Mouse (Mus musculus) limb, embryonic 13.5 days (tissue): ENCODE data around the gene Tstd1. TPM values are rescaled to one million over a fixed set of nuclear protein-coding genes. Genes with fewer than 3 reads are reported as not detected.

ENCODE experiments used
- ATAC-seq: fragments of 200-750 bp; cut with Nextera tagmentation; 2 replicates; pipeline ENCODE4 v1.8.0; 2017; ENCODE audit warnings: low read depth, moderate number of reproducible peaks, moderate TSS enrichment; ENCODE audit not compliant: low FRiP score
- H3K27ac ChIP-seq: fragments of 300-500 bp; sonication (generic); 2 replicates; pipeline ENCODE4 v1.5.1; 2015; ENCODE audit warnings: inconsistent platforms, mild to moderate bottlenecking, moderate library complexity
- H3K27me3 ChIP-seq: fragments of 300-500 bp; sonication (generic); 2 replicates; pipeline ENCODE4 v1.6.1; 2015; ENCODE audit warnings: mild to moderate bottlenecking, inconsistent platforms
- H3K36me3 ChIP-seq: fragments of 300-500 bp; sonication (generic); 2 replicates; pipeline ENCODE4 v1.6.1; 2015; ENCODE audit warnings: inconsistent platforms, mild to moderate bottlenecking, moderate library complexity
- H3K4me1 ChIP-seq: fragments of 300-500 bp; sonication (generic); 2 replicates; pipeline ENCODE4 v1.6.1; 2015; ENCODE audit warnings: inconsistent platforms
- H3K4me2 ChIP-seq: fragments of 300-500 bp; sonication (generic); replicated peaks from 2 replicates; pipeline ENCODE4 v1.6.1; 2015; ENCODE audit warnings: inconsistent platforms, mild to moderate bottlenecking, moderate library complexity
- H3K4me3 ChIP-seq: fragments of 300-500 bp; sonication (generic); 2 replicates; pipeline ENCODE4 v1.5.1; 2015; ENCODE audit warnings: moderate library complexity, mild to moderate bottlenecking, inconsistent platforms
- H3K9ac ChIP-seq: fragments of 300-500 bp; sonication (generic); 2 replicates; pipeline ENCODE4 v1.6.1; 2015; ENCODE audit warnings: mild to moderate bottlenecking, inconsistent platforms
- H3K9me3 ChIP-seq: fragments of 300-500 bp; sonication (generic); 2 replicates; pipeline ENCODE4 v1.6.1; 2016; ENCODE audit warnings: inconsistent platforms
- WGBS: fragments of 180-500 bp; shearing (Covaris S2); methylation state at CpG from one replicate; pipeline ENCODE4 v1.1.7; 2015; 5-methylcytosine and 5-hydroxymethylcytosine counted together
- polyA plus RNA-seq: library from polyadenylated mRNA; unstranded; fragments of >200 nt; fragmentation: Nextera tagmentation; extraction: Ambion mirVana; gene quantifications from 2 replicates; pipeline ENCODE4 v1.2.1, GENCODE M21; 2015

Tstd1 gene
- polyA plus RNA-seq, 1 experiment from 2014 or later: 9.0 TPM

DNA sequence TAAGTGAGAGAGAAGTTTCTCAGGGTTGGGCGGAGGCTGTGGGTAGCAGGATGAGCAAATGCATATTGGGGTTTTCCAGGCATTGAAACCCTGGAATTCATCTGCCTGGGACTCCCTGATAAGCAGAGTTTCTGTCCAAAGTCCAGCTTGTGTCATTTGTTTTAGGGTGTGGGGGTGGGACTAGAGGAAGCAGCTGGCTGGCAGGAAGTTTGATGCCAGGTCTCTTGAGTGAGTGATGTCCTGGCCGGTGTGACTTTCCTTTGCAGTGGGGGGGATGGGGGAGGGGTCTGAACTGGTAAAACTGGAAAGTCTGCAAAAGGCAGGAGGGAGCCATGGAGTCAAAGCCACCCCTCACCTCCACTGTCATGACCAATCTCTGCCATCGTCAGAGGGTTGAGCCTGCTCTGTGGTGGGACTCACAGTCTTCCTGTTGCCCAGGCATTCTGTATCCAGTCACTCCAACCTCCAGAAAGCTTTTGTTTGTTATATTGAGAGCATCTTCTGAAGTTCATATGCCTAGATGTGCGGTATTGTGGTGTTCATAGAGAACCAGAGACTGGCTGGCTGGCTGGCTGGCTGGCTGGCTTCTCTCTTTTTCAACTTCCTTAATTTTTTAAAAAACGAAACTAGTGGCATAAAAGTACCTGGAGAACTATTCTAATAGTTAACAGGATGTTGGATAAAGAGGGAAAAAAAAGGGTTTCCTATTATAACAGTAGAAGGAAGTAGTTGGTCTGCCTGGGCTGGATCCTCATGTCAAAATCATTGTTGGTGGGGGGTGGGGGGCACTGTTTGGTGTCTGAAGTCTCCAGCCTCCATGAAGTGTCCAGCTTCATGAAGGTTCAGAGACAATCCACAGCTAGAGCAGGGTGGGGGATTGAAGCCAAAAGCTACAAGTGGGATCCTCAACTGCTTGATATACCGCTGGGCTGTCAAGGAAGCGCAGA lies 23.1 kb downstream of the Tstd1 start:
- Histone ChIP-seq H3K4me2 (peak overlapping the region; percentile 23), H3K4me3 (no peak overlapping the region), H3K36me3 (no peaks in the 10 kb centered on the region), H3K9me3 (peaks cover 6% of the 10 kb centered on the region), H3K27ac (0 out of 2 replicates have a peak overlapping the region, but pooled peaks have one; percentile 44), H3K27me3 (peaks cover 30% of the 10 kb centered on the region), H3K4me1 (peaks cover 23% of the 10 kb centered on the region), H3K9ac (no peak overlapping the region)
- ATAC-seq: no peak
- WGBS: 51% methylated on average over 7 of the region's 7 CpGs

DNA sequence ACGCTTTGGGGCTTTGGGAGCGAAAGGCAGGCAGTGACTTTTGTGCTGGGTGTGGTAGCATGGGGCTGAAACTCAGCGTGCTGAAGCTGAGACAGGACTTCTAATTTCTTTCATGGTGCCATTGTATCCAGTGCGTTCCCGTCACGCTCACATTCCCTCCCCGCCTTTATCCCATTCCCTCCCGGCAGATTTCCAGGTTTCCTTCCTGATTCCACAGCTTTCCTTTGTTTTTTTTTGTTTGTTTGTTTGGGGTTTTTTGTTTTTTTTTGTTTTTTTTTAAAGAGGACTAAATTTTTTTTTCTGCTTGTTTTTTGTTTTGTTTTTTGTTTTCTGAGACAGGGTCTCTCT lies 23.7 kb downstream of the Tstd1 start:
- H3K4me2 ChIP-seq: peak overlapping the region; percentile 23; the same call in 1 of the 2 replicates
- H3K27ac ChIP-seq: 0 out of 2 replicates have a peak overlapping the region, but pooled peaks have one; percentile 44
- WGBS: 79% methylated on average over 8 of the region's 8 CpGs

DNA sequence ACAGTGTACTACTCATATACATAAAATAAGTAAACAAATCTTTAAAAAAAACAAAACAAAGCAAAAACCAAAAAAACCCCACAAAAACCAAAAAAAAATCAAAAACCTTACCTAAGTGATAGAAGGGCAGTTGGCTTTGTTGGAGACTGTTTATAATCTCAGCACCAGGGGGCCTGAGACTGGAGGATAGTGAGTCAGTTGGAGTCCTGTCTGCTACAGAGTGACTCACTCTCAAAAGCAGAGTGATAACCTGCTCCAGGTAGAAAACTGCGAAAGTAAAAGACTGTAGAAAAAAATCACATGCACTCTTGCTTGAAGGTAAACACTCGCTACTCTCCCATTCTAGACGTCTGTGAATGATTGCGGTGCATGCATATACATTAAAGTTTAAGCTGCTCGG lies 26.4 kb downstream of the Tstd1 start:
- Histone ChIP-seq H3K9ac (no peak overlapping the region), H3K4me2 (no peak overlapping the region), H3K36me3 (no peaks in the 10 kb centered on the region), H3K9me3 (peaks cover 6% of the 10 kb centered on the region), H3K27ac (no peak overlapping the region), H3K4me3 (no peak overlapping the region), H3K4me1 (peaks cover 7% of the 10 kb centered on the region), H3K27me3 (no peaks in the 10 kb centered on the region; the same call in 1 of the 2 replicates)
- no peak for ATAC-seq
- 87% methylated on average over 5 of the region's 5 CpGs for WGBS

More for the DNA sequence above, 23.7 kb downstream of the Tstd1 start:
- H3K4me1 ChIP-seq: peaks cover 22% of the 10 kb centered on the region
- no peak overlapping the region for H3K9ac ChIP-seq
- H3K36me3 ChIP-seq: no peaks in the 10 kb centered on the region
- ATAC-seq: no peak
- H3K27me3 ChIP-seq: peaks cover 24% of the 10 kb centered on the region
- peaks cover 6% of the 10 kb centered on the region for H3K9me3 ChIP-seq
- no peak overlapping the region for H3K4me3 ChIP-seq

DNA sequence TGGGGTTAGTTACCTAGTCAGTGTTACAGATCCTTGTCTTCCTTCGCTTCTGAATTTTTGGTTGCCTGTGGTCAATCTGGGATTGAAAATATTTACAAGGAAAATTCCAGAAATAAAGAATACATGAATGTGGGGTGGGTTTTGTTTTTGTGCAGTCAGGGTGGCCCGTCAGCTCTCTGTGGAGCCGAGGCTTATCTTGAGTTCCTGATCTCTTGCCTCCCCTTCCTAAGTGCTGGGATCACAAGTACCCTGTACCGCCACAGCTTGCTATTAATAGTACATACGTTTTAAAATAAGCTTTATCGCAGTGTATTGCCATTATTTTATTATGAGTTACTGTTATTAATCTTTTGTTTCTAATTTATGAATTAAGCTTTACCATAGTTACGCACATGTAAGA lies 28.2 kb downstream of the Tstd1 start:
- H3K9ac ChIP-seq: no peak overlapping the region
- WGBS: 63% methylated on average over 7 of the region's 7 CpGs
- H3K36me3 ChIP-seq: no peaks in the 10 kb centered on the region
- H3K27ac ChIP-seq: no peak overlapping the region
- ATAC-seq: no peak
- H3K9me3 ChIP-seq: peaks cover 6% of the 10 kb centered on the region
- peaks cover 3% of the 10 kb centered on the region; the same call in 1 of the 2 replicates for H3K4me1 ChIP-seq
- no peak overlapping the region for H3K4me2 ChIP-seq
- no peaks in the 10 kb centered on the region for H3K27me3 ChIP-seq
- H3K4me3 ChIP-seq: no peak overlapping the region

DNA sequence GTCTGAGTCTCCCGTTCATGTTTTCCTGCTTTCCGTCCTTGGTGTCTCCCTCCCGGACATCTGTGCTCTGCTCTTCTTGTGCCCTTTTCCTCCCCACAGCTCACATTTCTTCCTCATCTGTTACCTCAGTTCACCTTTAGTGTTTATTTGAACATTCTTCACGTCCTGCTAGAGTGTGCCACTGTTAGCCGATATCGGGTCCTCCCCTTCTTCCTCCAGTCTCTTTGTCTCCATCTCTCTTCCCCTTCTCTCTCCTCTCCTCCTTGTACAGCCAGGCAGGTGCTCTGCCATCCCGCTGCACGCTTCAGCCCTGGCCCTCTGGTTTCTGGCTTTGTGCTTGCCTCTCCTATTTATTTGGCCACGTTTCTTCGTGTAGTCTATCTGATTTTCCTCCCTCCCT lies 29.0 kb downstream of the Tstd1 start:
- WGBS: 69% methylated on average over 10 of the region's 10 CpGs
- no peak overlapping the region for H3K27ac ChIP-seq
- H3K4me1 ChIP-seq: peaks cover 3% of the 10 kb centered on the region; the same call in 1 of the 2 replicates
- H3K9me3 ChIP-seq: peaks cover 6% of the 10 kb centered on the region
- H3K4me3 ChIP-seq: no peak overlapping the region
- H3K27me3 ChIP-seq: no peaks in the 10 kb centered on the region
- ATAC-seq: no peak
- no peak overlapping the region for H3K4me2 ChIP-seq
- no peak overlapping the region for H3K9ac ChIP-seq
- H3K36me3 ChIP-seq: no peaks in the 10 kb centered on the region

DNA sequence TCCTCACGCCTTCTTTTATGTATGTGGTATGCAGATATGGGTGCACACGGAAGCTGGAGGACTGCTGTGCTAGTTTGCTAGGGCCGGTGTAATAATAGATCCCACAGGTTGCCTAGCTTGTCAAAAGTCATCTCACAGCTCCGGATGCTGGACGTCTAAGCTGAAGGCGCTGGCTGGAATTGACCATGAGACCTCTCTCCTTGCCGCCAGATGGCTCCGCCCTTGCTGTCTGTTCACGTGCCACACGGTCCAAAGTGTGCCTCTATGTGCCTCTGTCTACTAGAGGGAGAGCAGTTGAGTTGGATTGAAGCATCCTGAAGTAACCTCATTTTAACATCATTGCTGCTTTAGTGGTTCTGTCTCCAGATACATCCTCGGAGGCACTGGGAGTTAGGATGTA lies 31.4 kb downstream of the Tstd1 start:
- no peak overlapping the region for H3K27ac ChIP-seq
- no peak overlapping the region for H3K4me3 ChIP-seq
- no peak for ATAC-seq
- no peaks in the 10 kb centered on the region for H3K9me3 ChIP-seq
- no peak overlapping the region for H3K4me2 ChIP-seq
- no peaks in the 10 kb centered on the region for H3K36me3 ChIP-seq
- no peaks in the 10 kb centered on the region for H3K27me3 ChIP-seq
- no peak overlapping the region for H3K9ac ChIP-seq
- whole genome bisulfite sequencing: 85% methylated on average over 11 of the region's 11 CpGs
- peaks cover 3% of the 10 kb centered on the region; the same call in 1 of the 2 replicates for H3K4me1 ChIP-seq

DNA sequence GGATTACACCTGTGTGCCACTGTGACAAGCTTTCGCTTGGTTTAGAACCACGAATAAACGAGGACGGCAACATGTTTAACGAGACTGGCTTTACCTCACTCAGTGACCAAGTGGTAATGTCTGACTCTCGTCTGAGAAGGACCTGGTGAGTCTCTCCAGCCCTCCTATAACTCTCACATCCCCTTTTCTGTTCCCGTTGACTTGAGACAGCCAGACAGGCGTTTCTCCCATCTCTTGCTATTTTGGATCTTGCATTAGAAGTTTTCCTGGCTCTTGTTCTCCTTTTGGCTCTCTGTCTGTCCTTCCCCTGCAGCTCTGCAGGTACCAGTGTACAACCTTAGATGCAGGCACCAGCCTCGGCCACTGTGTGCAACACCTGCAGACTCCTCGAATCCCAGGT lies 32.3 kb downstream of the Tstd1 start:
- Histone ChIP-seq H3K4me1 (peaks cover 3% of the 10 kb centered on the region; the same call in 1 of the 2 replicates), H3K9ac (no peak overlapping the region), H3K27me3 (no peaks in the 10 kb centered on the region), H3K36me3 (no peaks in the 10 kb centered on the region), H3K9me3 (no peaks in the 10 kb centered on the region), H3K4me2 (no peak overlapping the region), H3K4me3 (no peak overlapping the region), H3K27ac (no peak overlapping the region)
- 82% methylated on average over 10 of the region's 10 CpGs for WGBS
- no peak for ATAC-seq

DNA sequence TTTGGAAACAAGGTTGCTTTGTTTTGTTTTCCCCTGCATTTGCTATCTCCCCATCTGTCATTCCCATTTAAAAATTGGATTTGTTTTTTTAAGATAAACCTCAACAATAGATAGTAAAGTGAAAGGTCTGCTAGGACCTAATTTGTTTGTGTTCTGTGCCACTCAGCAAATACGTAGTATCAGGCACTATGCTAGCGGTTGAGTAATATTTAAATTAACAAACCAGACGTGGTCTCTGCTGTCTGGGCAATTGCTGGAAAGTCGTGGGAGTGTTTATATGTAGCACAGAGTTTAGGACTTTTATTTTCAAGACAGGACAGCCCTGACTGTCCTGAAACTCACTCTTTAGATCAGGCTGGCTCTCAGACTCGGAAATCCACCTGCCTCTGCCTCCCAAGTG lies 33.9 kb downstream of the Tstd1 start:
- Histone ChIP-seq H3K36me3 (no peaks in the 10 kb centered on the region), H3K27me3 (no peaks in the 10 kb centered on the region), H3K9me3 (no peaks in the 10 kb centered on the region), H3K4me2 (no peak overlapping the region), H3K4me3 (no peak overlapping the region), H3K27ac (no peak overlapping the region), H3K9ac (no peak overlapping the region), H3K4me1 (peaks cover 2% of the 10 kb centered on the region; the same call in 1 of the 2 replicates)
- WGBS: 64% methylated on average over 5 of the region's 5 CpGs
- ATAC-seq: no peak

DNA sequence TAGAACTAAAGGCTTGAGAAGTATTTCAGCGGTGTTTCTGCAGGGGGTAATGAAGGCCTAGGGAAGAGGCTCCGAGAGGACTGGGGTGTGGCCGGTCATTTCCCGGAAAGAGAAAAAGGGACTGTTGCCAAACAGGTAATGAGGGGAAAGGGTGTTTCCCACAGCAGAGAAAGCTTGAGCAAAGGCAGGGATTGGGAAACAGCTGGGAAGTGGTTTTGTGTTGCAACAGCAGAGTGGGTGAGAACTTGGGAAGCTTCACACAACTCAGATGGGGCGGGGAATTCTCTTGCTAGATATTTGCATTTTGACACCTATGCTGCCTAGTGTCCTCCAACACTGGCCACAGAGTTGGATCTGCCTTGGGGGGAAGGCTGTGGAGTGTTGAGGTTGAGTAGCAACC lies 34.3 kb downstream of the Tstd1 start:
- no peak overlapping the region for H3K4me2 ChIP-seq
- no peaks in the 10 kb centered on the region for H3K27me3 ChIP-seq
- H3K27ac ChIP-seq: no peak overlapping the region
- no peaks in the 10 kb centered on the region for H3K36me3 ChIP-seq
- 75% methylated on average over 5 of the region's 5 CpGs for WGBS
- no peaks in the 10 kb centered on the region for H3K4me1 ChIP-seq
- no peak overlapping the region for H3K4me3 ChIP-seq
- no peak overlapping the region for H3K9ac ChIP-seq
- H3K9me3 ChIP-seq: no peaks in the 10 kb centered on the region
- no peak for ATAC-seq

DNA sequence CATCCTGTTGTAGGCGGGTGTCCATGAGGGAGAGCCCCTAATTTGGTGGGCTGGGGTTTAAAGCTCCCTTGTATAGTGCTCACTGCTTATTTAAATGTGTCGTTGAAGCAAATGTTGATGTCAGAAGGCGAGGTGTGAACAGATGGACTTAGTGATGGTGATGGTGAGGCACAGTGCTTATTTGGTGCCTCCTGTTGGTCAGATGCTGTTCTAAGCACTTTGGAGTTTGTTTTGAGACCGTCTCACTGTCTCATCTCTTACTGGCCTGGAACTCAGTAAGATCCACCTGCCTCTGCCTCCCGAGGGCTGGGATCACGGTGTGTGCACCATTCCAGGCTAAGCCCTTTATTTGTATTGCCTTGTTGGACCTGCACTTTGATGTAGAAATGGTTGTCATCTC lies 36.3 kb downstream of the Tstd1 start:
- 73% methylated on average over 6 of the region's 6 CpGs for WGBS

DNA sequence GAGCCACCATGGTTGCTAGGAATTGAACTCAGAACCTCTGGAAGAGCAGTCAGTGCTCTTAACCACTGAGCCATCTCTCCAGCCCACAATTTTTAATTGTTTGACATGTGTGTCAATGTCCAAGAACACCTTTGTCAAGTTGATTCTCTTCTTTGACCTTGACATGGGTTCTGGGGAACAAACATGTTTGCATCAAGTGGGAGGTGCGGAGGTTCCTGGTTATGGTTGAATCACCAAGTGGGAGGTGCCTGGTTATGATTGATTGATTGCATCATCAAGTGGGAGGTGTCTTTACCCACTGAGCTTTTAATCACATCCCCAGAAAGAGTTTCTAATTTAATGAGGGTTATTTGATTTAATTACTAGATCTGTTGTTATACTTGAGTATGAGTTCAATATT lies 38.9 kb downstream of the Tstd1 start:
- 97% methylated on average over 1 of the region's 1 CpGs for WGBS
- no peak for ATAC-seq
- H3K9ac ChIP-seq: no peak overlapping the region
- peaks cover 8% of the 10 kb centered on the region; the same call in 1 of the 2 replicates for H3K4me1 ChIP-seq
- H3K4me3 ChIP-seq: no peak overlapping the region
- H3K27ac ChIP-seq: no peak overlapping the region
- H3K9me3 ChIP-seq: no peaks in the 10 kb centered on the region
- H3K36me3 ChIP-seq: 0 out of 2 replicates have a peak, but pooled peaks cover 4% of the 10 kb centered on the region
- no peak overlapping the region for H3K4me2 ChIP-seq
- no peaks in the 10 kb centered on the region for H3K27me3 ChIP-seq

More for the DNA sequence above, 36.3 kb downstream of the Tstd1 start:
- Histone ChIP-seq H3K27me3 (no peaks in the 10 kb centered on the region), H3K4me3 (no peak overlapping the region), H3K9me3 (no peaks in the 10 kb centered on the region), H3K4me2 (no peak overlapping the region), H3K9ac (no peak overlapping the region), H3K27ac (no peak overlapping the region), H3K36me3 (no peaks in the 10 kb centered on the region), H3K4me1 (peaks cover 5% of the 10 kb centered on the region; the same call in 1 of the 2 replicates)
- ATAC-seq: 0 out of 2 replicates have a peak, but pooled peaks have one; percentile 15

DNA sequence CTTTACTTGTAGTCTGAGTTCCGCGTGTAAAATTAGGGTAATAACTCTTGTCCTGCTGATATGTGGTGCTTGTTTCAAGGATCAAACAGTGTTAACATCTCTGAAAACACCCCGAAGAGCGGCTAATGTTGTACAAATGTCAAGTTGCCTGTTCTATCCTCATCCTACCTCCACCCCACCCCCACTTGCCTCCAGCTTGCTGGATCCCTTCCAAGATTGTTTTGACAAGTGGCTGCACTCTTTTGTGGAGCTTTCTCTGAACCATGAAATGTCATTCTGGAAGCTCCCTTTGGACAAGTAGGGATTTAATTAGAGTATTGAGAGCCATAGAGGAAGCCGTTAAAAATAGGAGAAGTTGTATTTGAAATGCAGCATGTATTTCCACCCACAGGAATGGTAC lies 41.1 kb downstream of the Tstd1 start:
- no peak overlapping the region for H3K4me3 ChIP-seq
- WGBS: 34% methylated on average over 5 of the region's 5 CpGs
- ATAC-seq: no peak

More for the DNA sequence above, 41.1 kb downstream of the Tstd1 start:
- H3K36me3 ChIP-seq: 0 out of 2 replicates have a peak, but pooled peaks cover 4% of the 10 kb centered on the region
- peaks cover 8% of the 10 kb centered on the region; the same call in 1 of the 2 replicates for H3K4me1 ChIP-seq
- no peak overlapping the region for H3K4me2 ChIP-seq
- H3K27ac ChIP-seq: no peak overlapping the region
- H3K9ac ChIP-seq: no peak overlapping the region; the same call in 1 of the 2 replicates
- H3K27me3 ChIP-seq: no peaks in the 10 kb centered on the region
- no peaks in the 10 kb centered on the region for H3K9me3 ChIP-seq
